Mouse (Mus musculus) testis, adult 2 months (tissue): ENCODE data around the gene Abcc1.

Experiments used
- CTCF ChIP-seq: fragments of 200-500 bp; IDR thresholded peaks from 2 replicates; pipeline ENCODE4 v1.5.1; 2012; ENCODE audit warnings: low read depth, mild to moderate bottlenecking, inconsistent platforms, low read length, moderate library complexity; ENCODE audit not compliant: control insufficient read depth, insufficient read depth, insufficient replicate concordance
- POLR2A ChIP-seq: fragments of 200-500 bp; IDR thresholded peaks from 2 replicates; pipeline ENCODE4 v1.6.1; 2012; ENCODE audit warnings: low read depth, mild to moderate bottlenecking, inconsistent platforms, low read length, moderate library complexity; ENCODE audit not compliant: control insufficient read depth

GRCm38 (mm10) chr16:14366017-14366416 is 4.7 kb downstream of the Abcc1 start:
- TF ChIP-seq POLR2A (no peak), CTCF (no peak)
